Mouse (Mus musculus): ENCODE results near the gene Srrm1. TPM values are rescaled to one million over a fixed set of nuclear protein-coding genes. Genes with fewer than 3 reads are reported as not detected.
A peak's percentile ranks its signal among the peaks of the same experiment; 100 is the strongest.
"Not testable (repeated sequence)": the region's sequence is repeated elsewhere in the genome, so short reads cannot be mapped to it uniquely, and the experiment has no call there.

Srrm1 gene
- total and polyA plus RNA-seq, 3 experiments = 98.8 to 612 (median 565) TPM

- TF ChIP-seq TAL1 (conservative IDR thresholded peaks at IDR 0.05; ENCODE audit: low read depth, low read length) (peak; percentile 95), GATA1 (IDR thresholded peaks at IDR 0.05; ENCODE audit: borderline replicate concordance, low read length) (no peak)
- H3K4me1 ChIP-seq (ENCODE audit: insufficient read depth, low read depth, low read length) = peaks cover 82% of the 10 kb centered on the region
- no peaks in the 10 kb centered on the region for H3K9me3 ChIP-seq (replicated peaks)
- no peaks in the 10 kb centered on the region for H3K27me3 ChIP-seq (ENCODE audit: insufficient read depth, low read length)
- DNase-seq (ENCODE audit: low spot score) = peak; percentile 49
- H3K36me3 ChIP-seq (replicated peaks) = no peaks in the 10 kb centered on the region
- peak; percentile 66 for ATAC-seq (ENCODE audit: extremely low read depth, insufficient number of reproducible peaks, low FRiP score, poor library complexity, severe bottlenecking)
- H3K4me3 ChIP-seq (ENCODE audit: low read depth, low read length) = peak overlapping the region; percentile 28; the same call in 1 of the 2 replicates
Observed at GRCm38 (mm10) chr4:135287975-135288374, 65.1 kb downstream of the Srrm1 start.

GRCm38 (mm10) chr4:135286833-135287395 lies 66.2 kb downstream of the Srrm1 start:
- H3K4me3 ChIP-seq (ENCODE audit: low read depth, low read length) = peak overlapping the region; percentile 66; the same call in 1 of the 2 replicates

DNA sequence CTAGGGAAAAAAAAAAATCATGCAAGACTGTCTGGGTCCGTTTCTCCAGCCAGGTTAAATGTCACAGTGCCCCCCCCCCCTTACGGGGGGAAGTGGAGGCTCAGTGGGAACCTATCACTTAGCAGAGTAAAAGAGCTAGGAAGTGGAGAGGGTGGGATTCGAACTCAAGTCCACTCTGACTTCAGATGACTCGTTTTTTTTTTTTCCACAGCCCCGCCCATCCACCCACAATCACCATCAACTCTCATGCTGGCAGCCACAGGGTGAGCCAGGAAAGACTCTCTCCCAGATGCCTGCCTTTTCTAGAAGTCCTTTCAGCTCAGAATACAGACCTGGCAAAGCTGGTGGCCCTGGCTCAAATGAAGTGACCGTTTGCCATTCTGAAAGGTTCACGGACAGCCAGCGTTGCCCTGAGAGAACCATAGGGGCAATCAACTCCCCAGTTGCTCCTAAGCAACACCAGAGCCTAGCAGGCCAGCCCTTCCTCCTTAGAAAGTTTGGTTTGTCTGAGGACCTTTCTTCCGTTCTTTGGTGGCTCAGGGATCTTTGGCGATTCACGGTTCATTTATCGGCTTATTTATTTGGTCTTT lies 67.0 kb downstream of the Srrm1 start:
- DNase-seq (ENCODE audit: low spot score) = no peak
- Histone ChIP-seq H3K9me3 (replicated peaks) (no peaks in the 10 kb centered on the region), H3K36me3 (replicated peaks) (no peaks in the 10 kb centered on the region), H3K4me3 (ENCODE audit: low read depth, low read length) (peak overlapping the region; percentile 66; the same call in 1 of the 2 replicates), H3K27me3 (ENCODE audit: insufficient read depth, low read length) (no peaks in the 10 kb centered on the region), H3K4me1 (ENCODE audit: insufficient read depth, low read depth, low read length) (peaks cover 65% of the 10 kb centered on the region)
- no peak for TF ChIP-seq GATA1 (IDR thresholded peaks at IDR 0.05; ENCODE audit: borderline replicate concordance, low read length)
- ATAC-seq (ENCODE audit: extremely low read depth, insufficient number of reproducible peaks, low FRiP score, poor library complexity, severe bottlenecking) = no peak

More at GRCm38 (mm10) chr4:135286833-135287395, 66.2 kb downstream of the Srrm1 start:
- Histone ChIP-seq H3K36me3 (replicated peaks) (no peaks in the 10 kb centered on the region), H3K4me1 (ENCODE audit: insufficient read depth, low read depth, low read length) (peaks cover 73% of the 10 kb centered on the region), H3K27me3 (ENCODE audit: insufficient read depth, low read length) (no peaks in the 10 kb centered on the region), H3K9me3 (replicated peaks) (no peaks in the 10 kb centered on the region)
- ATAC-seq (ENCODE audit: extremely low read depth, insufficient number of reproducible peaks, low FRiP score, poor library complexity, severe bottlenecking) = peak; percentile 60
- TF ChIP-seq GATA2 (IDR thresholded peaks at IDR 0.05; ENCODE audit: borderline replicate concordance, low read depth, low read length) (no peak), CTCF (IDR thresholded peaks at IDR 0.05; ENCODE audit: low read depth, low read length) (no peak), TAL1 (conservative IDR thresholded peaks at IDR 0.05; ENCODE audit: low read depth, low read length) (no peak; the same call in 1 of the 2 replicates), POLR2AphosphoS5 (IDR thresholded peaks at IDR 0.05; ENCODE audit: insufficient replicate concordance, low read depth, low read length) (no peak), GATA1 (IDR thresholded peaks at IDR 0.05; ENCODE audit: borderline replicate concordance, low read length) (no peak)
- DNase-seq (ENCODE audit: low spot score) = no peak

- Histone ChIP-seq H3K4me3 (ENCODE audit: low read depth, low read length) (peak overlapping the region; percentile 62; the same call in 1 of the 2 replicates), H3K9me3 (replicated peaks) (no peaks in the 10 kb centered on the region), H3K36me3 (replicated peaks) (no peaks in the 10 kb centered on the region), H3K4me1 (ENCODE audit: insufficient read depth, low read depth, low read length) (peaks cover 58% of the 10 kb centered on the region), H3K27me3 (ENCODE audit: insufficient read depth, low read length) (no peaks in the 10 kb centered on the region)
- ATAC-seq (ENCODE audit: extremely low read depth, insufficient number of reproducible peaks, low FRiP score, poor library complexity, severe bottlenecking) (no peak), DNase-seq (ENCODE audit: low spot score) (no peak)
- TF ChIP-seq CTCF (IDR thresholded peaks at IDR 0.05; ENCODE audit: low read depth, low read length) = no peak
Observed at GRCm38 (mm10) chr4:135285436-135285835, 67.7 kb downstream of the Srrm1 start.

GRCm38 (mm10) chr4:135283875-135284274 lies 69.2 kb downstream of the Srrm1 start:
- no peaks in the 10 kb centered on the region for H3K27me3 ChIP-seq (ENCODE audit: insufficient read depth, low read length)
- H3K4me3 ChIP-seq (ENCODE audit: low read depth, low read length) = no peak overlapping the region
- TF ChIP-seq TAL1 (conservative IDR thresholded peaks at IDR 0.05; ENCODE audit: low read depth, low read length) (no peak), GATA1 (IDR thresholded peaks at IDR 0.05; ENCODE audit: borderline replicate concordance, low read length) (no peak)
- DNase-seq (ENCODE audit: low spot score) (no peak), ATAC-seq (ENCODE audit: extremely low read depth, insufficient number of reproducible peaks, low FRiP score, poor library complexity, severe bottlenecking) (no peak)
- no peaks in the 10 kb centered on the region for H3K9me3 ChIP-seq (replicated peaks)
- no peaks in the 10 kb centered on the region for H3K36me3 ChIP-seq (replicated peaks)
- H3K4me1 ChIP-seq (ENCODE audit: insufficient read depth, low read depth, low read length) = peaks cover 49% of the 10 kb centered on the region

GRCm38 (mm10) chr4:135283417-135283816 lies 69.7 kb downstream of the Srrm1 start:
- DNase-seq (ENCODE audit: low spot score) = no peak
- Histone ChIP-seq H3K9me3 (replicated peaks) (no peaks in the 10 kb centered on the region), H3K27me3 (ENCODE audit: insufficient read depth, low read length) (no peaks in the 10 kb centered on the region), H3K4me1 (ENCODE audit: insufficient read depth, low read depth, low read length) (peaks cover 44% of the 10 kb centered on the region), H3K4me3 (ENCODE audit: low read depth, low read length) (no peak overlapping the region), H3K36me3 (replicated peaks) (no peaks in the 10 kb centered on the region)
- ATAC-seq (ENCODE audit: extremely low read depth, insufficient number of reproducible peaks, low FRiP score, poor library complexity, severe bottlenecking) = no peak
- TF ChIP-seq POLR2AphosphoS5 (IDR thresholded peaks at IDR 0.05; ENCODE audit: insufficient replicate concordance, low read depth, low read length) (no peak), TAL1 (conservative IDR thresholded peaks at IDR 0.05; ENCODE audit: low read depth, low read length) (no peak), CTCF (IDR thresholded peaks at IDR 0.05; ENCODE audit: low read depth, low read length) (no peak), GATA2 (IDR thresholded peaks at IDR 0.05; ENCODE audit: borderline replicate concordance, low read depth, low read length) (no peak), GATA1 (IDR thresholded peaks at IDR 0.05; ENCODE audit: borderline replicate concordance, low read length) (no peak)

DNA sequence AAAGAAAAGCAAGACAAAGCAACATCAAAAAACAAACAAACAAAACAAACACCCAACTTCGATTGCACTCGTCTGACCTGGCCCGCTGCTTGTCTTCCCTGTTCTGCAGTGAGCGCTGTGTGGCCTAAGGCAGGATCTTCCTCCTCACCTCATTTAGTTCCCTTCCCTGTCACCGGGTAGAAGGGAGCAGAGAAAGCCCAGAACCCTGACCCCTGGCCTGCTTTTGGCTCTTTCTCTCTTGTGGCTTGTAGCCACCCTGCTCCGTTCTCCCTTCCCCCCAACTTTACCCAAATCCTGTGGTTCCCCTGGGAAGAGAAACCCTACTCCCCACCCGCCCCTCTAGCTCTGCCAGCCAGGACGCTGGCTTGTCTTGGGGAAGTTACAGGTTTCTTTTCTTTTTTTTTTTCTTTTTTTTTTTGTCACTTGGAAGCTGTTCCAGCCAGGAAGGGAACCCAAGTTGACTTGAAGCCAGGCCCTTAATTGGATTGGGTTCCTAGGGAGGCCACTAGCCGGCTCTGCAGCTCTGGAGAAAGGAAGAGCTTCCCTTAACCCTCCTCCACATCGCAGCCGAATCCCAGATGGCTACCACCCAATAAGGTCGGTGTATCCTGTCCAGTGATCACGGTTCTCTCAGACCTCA lies 70.3 kb downstream of the Srrm1 start:
- Histone ChIP-seq H3K9me3 (replicated peaks) (no peaks in the 10 kb centered on the region), H3K4me1 (ENCODE audit: insufficient read depth, low read depth, low read length) (peaks cover 41% of the 10 kb centered on the region), H3K4me3 (ENCODE audit: low read depth, low read length) (no peak overlapping the region), H3K27me3 (ENCODE audit: insufficient read depth, low read length) (no peaks in the 10 kb centered on the region), H3K36me3 (replicated peaks) (no peaks in the 10 kb centered on the region)
- ATAC-seq (ENCODE audit: extremely low read depth, insufficient number of reproducible peaks, low FRiP score, poor library complexity, severe bottlenecking) (no peak), DNase-seq (ENCODE audit: low spot score) (no peak)
- TF ChIP-seq TAL1 (conservative IDR thresholded peaks at IDR 0.05; ENCODE audit: low read depth, low read length) (no peak), GATA2 (IDR thresholded peaks at IDR 0.05; ENCODE audit: borderline replicate concordance, low read depth, low read length) (no peak), GATA1 (IDR thresholded peaks at IDR 0.05; ENCODE audit: borderline replicate concordance, low read length) (no peak), POLR2AphosphoS5 (IDR thresholded peaks at IDR 0.05; ENCODE audit: insufficient replicate concordance, low read depth, low read length) (no peak), CTCF (IDR thresholded peaks at IDR 0.05; ENCODE audit: low read depth, low read length) (no peak)

GRCm38 (mm10) chr4:135280016-135280415 lies 73.1 kb downstream of the Srrm1 start:
- H3K4me1 ChIP-seq (ENCODE audit: insufficient read depth, low read depth, low read length) = peaks cover 32% of the 10 kb centered on the region
- not testable (repeated sequence) for H3K27me3 ChIP-seq (ENCODE audit: insufficient read depth, low read length); DNase-seq (ENCODE audit: low spot score); ATAC-seq (ENCODE audit: extremely low read depth, insufficient number of reproducible peaks, low FRiP score, poor library complexity, severe bottlenecking); H3K4me3 ChIP-seq (ENCODE audit: low read depth, low read length); H3K36me3 ChIP-seq (replicated peaks); H3K9me3 ChIP-seq (replicated peaks)
